Mouse (Mus musculus) spleen, postnatal 0 days (tissue): ENCODE results near the gene Gfod2. TPM values are rescaled to one million over a fixed set of nuclear protein-coding genes. Genes with fewer than 3 reads are reported as not detected.

Experiments used
- polyA plus RNA-seq: library from polyadenylated mRNA; unstranded; fragments of >200 nt; fragmentation: Nextera tagmentation; extraction: Ambion mirVana; gene quantifications from 2 replicates; pipeline ENCODE4 v1.2.1, GENCODE M21; 2015

The Gfod2 gene
- 3.8 and 4.0 TPM in 2 replicates for polyA plus RNA-seq

GRCm38 (mm10) chr8:105758277-105759108 is at the start of gene Gfod2:
Gene Gfod2, minus strand, starts transcription at chr8:105758664.

GRCm38 (mm10) chr8:105707498-105708403 is 50.7 kb downstream of the Gfod2 start, which contains the start of the genes 4933405L10Rik and Enkd1:
Gene 4933405L10Rik, plus strand, starts transcription at chr8:105707655.
Gene Enkd1, minus strand, starts transcription at chr8:105708210.

GRCm38 (mm10) chr8:105700966-105701824 is 57.3 kb downstream of the Gfod2 start, which contains the start of the genes Acd and Pard6a:
Gene Acd, minus strand, starts transcription at chr8:105701102.
Gene Pard6a, plus strand, starts transcription at chr8:105701148.

DNA sequence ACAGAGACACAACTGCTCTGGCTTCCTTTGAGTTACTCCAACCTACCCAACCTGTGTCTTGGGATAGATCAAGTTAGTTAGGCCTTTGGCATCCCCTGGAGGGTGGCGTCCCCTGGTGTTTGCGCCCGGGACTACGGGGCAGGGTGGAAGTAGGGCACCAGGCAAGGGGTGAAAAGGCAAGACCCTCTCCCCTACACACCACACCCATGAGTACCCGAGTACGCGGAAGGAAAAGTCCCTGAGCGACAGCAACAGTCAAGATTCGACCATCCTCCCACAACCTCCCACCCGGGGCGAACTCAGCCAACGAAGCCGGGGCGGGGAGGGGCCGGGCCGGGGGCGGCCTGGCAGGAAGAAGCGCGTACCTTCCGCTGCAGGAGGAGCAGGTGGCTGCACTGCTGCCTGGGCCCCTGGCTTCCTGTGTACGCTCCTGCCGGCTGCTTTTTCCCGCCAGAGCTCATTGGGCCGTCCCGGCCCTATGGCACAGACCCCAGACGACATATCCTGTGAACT is 72.6 kb downstream of the Gfod2 start, which contains the start of gene Carmil2:
Gene Carmil2 (plus strand): TSS at position 479 of the 513 bp plus-strand sequence.

Other genes starting within 250 kb of the Gfod2 start
- 1.1 and 2.4 TPM in 2 replicates for gene Hsd11b2, start 239.9 kb downstream of the Gfod2 start, polyA plus RNA-seq
- gene Atp6v0d1, start 192.6 kb downstream of the Gfod2 start, polyA plus RNA-seq: 63.4 and 73.0 TPM in 2 replicates
- gene Ripor1, start 153.4 kb downstream of the Gfod2 start, polyA plus RNA-seq: 11.4 and 14.0 TPM in 2 replicates
- 95.3 and 95.7 TPM in 2 replicates for gene Ctcf, start 122.1 kb downstream of the Gfod2 start, polyA plus RNA-seq
- gene Agrp, start 121.3 kb downstream of the Gfod2 start, polyA plus RNA-seq: 0.34 TPM in 1 of 2 replicates, not detected in the other
- gene Carmil2, start 72.4 kb downstream of the Gfod2 start, polyA plus RNA-seq: 1.6 and 2.0 TPM in 2 replicates
- 37.3 and 37.4 TPM in 2 replicates for gene Acd, start 57.6 kb downstream of the Gfod2 start, polyA plus RNA-seq
- 10.8 and 12.9 TPM in 2 replicates for gene Pard6a, start 57.5 kb downstream of the Gfod2 start, polyA plus RNA-seq
- not detected in 2 replicates for gene 4933405L10Rik, start 51.0 kb downstream of the Gfod2 start, polyA plus RNA-seq
- gene Enkd1, start 50.5 kb downstream of the Gfod2 start, polyA plus RNA-seq: 8.8 and 9.2 TPM in 2 replicates
- gene Ranbp10, start 68.7 kb upstream of the Gfod2 start, polyA plus RNA-seq: 43.9 and 49.2 TPM in 2 replicates
- 0.22 and 0.23 TPM in 2 replicates for gene Tsnaxip1, start 69.1 kb upstream of the Gfod2 start, polyA plus RNA-seq
- gene Cenpt, start 94.6 kb upstream of the Gfod2 start, polyA plus RNA-seq: 21.0 and 21.1 TPM in 2 replicates
- 33.8 and 34.9 TPM in 2 replicates for gene Thap11, start 96.5 kb upstream of the Gfod2 start, polyA plus RNA-seq
- 125 and 144 TPM in 2 replicates for gene Nutf2, start 101.9 kb upstream of the Gfod2 start, polyA plus RNA-seq
- 16.4 and 18.2 TPM in 2 replicates for gene Edc4, start 122.2 kb upstream of the Gfod2 start, polyA plus RNA-seq
- gene Nrn1l, start 134.9 kb upstream of the Gfod2 start, polyA plus RNA-seq: 0.46 TPM in 1 of 2 replicates, not detected in the other
- 12.7 and 15.0 TPM in 2 replicates for gene Pskh1, start 141.8 kb upstream of the Gfod2 start, polyA plus RNA-seq
- gene Ctrl, start 175.2 kb upstream of the Gfod2 start, polyA plus RNA-seq: 1.4 and 4.2 TPM in 2 replicates
- 77.1 and 84.1 TPM in 2 replicates for gene Psmb10, start 179.8 kb upstream of the Gfod2 start, polyA plus RNA-seq
- gene Lcat, start 184.7 kb upstream of the Gfod2 start, polyA plus RNA-seq: 0.82 and 1.0 TPM in 2 replicates
- gene Slc12a4, start 207.4 kb upstream of the Gfod2 start, polyA plus RNA-seq: 12.0 and 12.9 TPM in 2 replicates
- gene Dpep3, start 220.8 kb upstream of the Gfod2 start, polyA plus RNA-seq: not detected in 2 replicates
- gene Dus2, start 232.7 kb upstream of the Gfod2 start, polyA plus RNA-seq: 14.1 and 14.8 TPM in 2 replicates
- gene Dpep2nb, start 247.3 kb upstream of the Gfod2 start, polyA plus RNA-seq: not detected in 2 replicates